Mouse (Mus musculus): ENCODE results near the gene Misp.

GRCm38 (mm10) chr10:79781139-79781538 is 39.6 kb upstream of the Misp start:
- TF ChIP-seq POLR2A (IDR thresholded peaks at IDR 0.05; ENCODE audit: borderline replicate concordance, control insufficient read depth, low read depth, low read length) (no peak; the same call in 1 of the 2 replicates), CTCF (IDR thresholded peaks at IDR 0.05; ENCODE audit: control insufficient read depth, insufficient read depth, low read length) (no peak)
